Comparison of ENCODE assay signal across 8 mouse cellular contexts in genomic region chr3:87566066-87566465, GRCm38 (mm10). TPM values are rescaled to one million over a fixed set of nuclear protein-coding genes. Genes with fewer than 3 reads are reported as not detected.
DNase-seq lines count a peak whose midpoint lies in the region; ATAC-seq lines count a peak whose summit lies in the region.

No protein-coding gene starts in this region.

- H3K36me3 ChIP-seq in embryonic facial prominence, embryonic 15.5 days, result no peaks in the 10 kb centered on the region
- H3K36me3 ChIP-seq in heart, embryonic 11.5 days (ENCODE audit: control insufficient read depth, insufficient read depth, low read length), result no peaks in the 10 kb centered on the region
- H3K36me3 ChIP-seq in kidney, embryonic 14.5 days (ENCODE audit: control insufficient read depth, insufficient read depth, low read length), result no peaks in the 10 kb centered on the region
- no peaks in the 10 kb centered on the region for H3K36me3 ChIP-seq in limb, embryonic 13.5 days
- no peaks in the 10 kb centered on the region for H3K36me3 ChIP-seq in midbrain, embryonic 14.5 days (ENCODE audit: control insufficient read depth, insufficient read depth, low read length)
- H3K36me3 ChIP-seq in splenic B cell, adult 2 months (ENCODE audit: control insufficient read depth, insufficient read depth, low read length, poor library complexity, severe bottlenecking), result no peaks in the 10 kb centered on the region

- WGBS in embryonic facial prominence, embryonic 15.5 days, result 9% methylated on average over 4 of the region's 4 CpGs
- 12% methylated on average over 4 of the region's 4 CpGs for WGBS in heart, embryonic 11.5 days (ENCODE audit: insufficient replicate concordance)
- WGBS in kidney, embryonic 14.5 days, result 2% methylated on average over 4 of the region's 4 CpGs
- 20% methylated on average over 4 of the region's 4 CpGs for WGBS in limb, embryonic 13.5 days
- WGBS in midbrain, embryonic 14.5 days, result 0% methylated on average over 4 of the region's 4 CpGs

- H3K9ac ChIP-seq in embryonic facial prominence, embryonic 15.5 days, result no peak overlapping the region
- H3K9ac ChIP-seq in heart, embryonic 11.5 days (ENCODE audit: low read depth, low read length), result no peak overlapping the region
- H3K9ac ChIP-seq in kidney, embryonic 14.5 days (ENCODE audit: low read depth, low read length), result no peak overlapping the region; the same call in 1 of the 2 replicates
- H3K9ac ChIP-seq in limb, embryonic 13.5 days, result peak overlapping the region; percentile 19; the same call in 1 of the 2 replicates
- H3K9ac ChIP-seq in midbrain, embryonic 14.5 days (replicated peaks; ENCODE audit: low read length), result peak overlapping the region; percentile 44

- ATAC-seq in embryonic facial prominence, embryonic 15.5 days (ENCODE audit: insufficient number of reproducible peaks, low FRiP score, low TSS enrichment, low read depth), result peak; percentile 95
- peak; percentile 86 for ATAC-seq in heart, embryonic 11.5 days (replicated peaks; ENCODE audit: insufficient number of reproducible peaks, low FRiP score, low TSS enrichment)
- ATAC-seq in kidney, embryonic 14.5 days (ENCODE audit: low FRiP score, low TSS enrichment), result peak; percentile 98
- ATAC-seq in limb, embryonic 13.5 days (ENCODE audit: low FRiP score, low read depth), result peak; percentile 95
- ATAC-seq in midbrain, embryonic 14.5 days (ENCODE audit: low FRiP score, low TSS enrichment), result peak; percentile 100

- peak overlapping the region; percentile 75 for H3K27ac ChIP-seq in embryonic facial prominence, embryonic 15.5 days (replicated peaks)
- no peak overlapping the region for H3K27ac ChIP-seq in heart, embryonic 11.5 days (ENCODE audit: low read depth, low read length)
- no peak overlapping the region for H3K27ac ChIP-seq in kidney, embryonic 14.5 days (ENCODE audit: low read depth, low read length)
- H3K27ac ChIP-seq in limb, embryonic 13.5 days, result 0 out of 2 replicates have a peak overlapping the region, but pooled peaks have one; percentile 58
- H3K27ac ChIP-seq in midbrain, embryonic 14.5 days (replicated peaks; ENCODE audit: low read depth, low read length), result peak overlapping the region; percentile 88

- H3K4me3 ChIP-seq in embryonic facial prominence, embryonic 15.5 days (replicated peaks), result peak overlapping the region; percentile 26
- no peak overlapping the region for H3K4me3 ChIP-seq in heart, embryonic 11.5 days (ENCODE audit: low read depth, low read length)
- no peak overlapping the region for H3K4me3 ChIP-seq in kidney, embryonic 14.5 days (ENCODE audit: low read length)
- peak overlapping the region; percentile 17; the same call in 1 of the 2 replicates for H3K4me3 ChIP-seq in limb, embryonic 13.5 days
- H3K4me3 ChIP-seq in midbrain, embryonic 14.5 days (replicated peaks; ENCODE audit: low read depth, low read length), result peak overlapping the region; percentile 31

- no peaks in the 10 kb centered on the region for H3K27me3 ChIP-seq in embryonic facial prominence, embryonic 15.5 days
- H3K27me3 ChIP-seq in heart, embryonic 11.5 days (ENCODE audit: control insufficient read depth, insufficient read depth, low read length), result no peaks in the 10 kb centered on the region
- no peaks in the 10 kb centered on the region; the same call in 1 of the 2 replicates for H3K27me3 ChIP-seq in kidney, embryonic 14.5 days (ENCODE audit: control insufficient read depth, insufficient read depth, low read length)
- H3K27me3 ChIP-seq in limb, embryonic 13.5 days, result no peaks in the 10 kb centered on the region
- no peaks in the 10 kb centered on the region for H3K27me3 ChIP-seq in midbrain, embryonic 14.5 days (ENCODE audit: control insufficient read depth, insufficient read depth, low read length)
- no peaks in the 10 kb centered on the region for H3K27me3 ChIP-seq in splenic B cell, adult 2 months (ENCODE audit: control insufficient read depth, insufficient read depth, low read length, poor library complexity, severe bottlenecking)

- peak; percentile 96 for DNase-seq in 416B (ENCODE audit: low read depth)
- peak; percentile 83 for DNase-seq in adrenal gland, postnatal 14 days
- peak; percentile 94 for DNase-seq in midbrain, embryonic 14.5 days
- peak; percentile 84 for DNase-seq in splenic B cell, adult 2 months (ENCODE audit: low read depth, low spot score)

- H3K4me2 ChIP-seq in embryonic facial prominence, embryonic 15.5 days (replicated peaks), result peak overlapping the region; percentile 30
- H3K4me2 ChIP-seq in heart, embryonic 11.5 days, result peak overlapping the region; percentile 33
- H3K4me2 ChIP-seq in kidney, embryonic 14.5 days (replicated peaks; ENCODE audit: low read depth, low read length), result peak overlapping the region; percentile 30
- H3K4me2 ChIP-seq in limb, embryonic 13.5 days (replicated peaks), result peak overlapping the region; percentile 55
- H3K4me2 ChIP-seq in midbrain, embryonic 14.5 days (ENCODE audit: low read length), result peak overlapping the region; percentile 63

- H3K4me1 ChIP-seq in embryonic facial prominence, embryonic 15.5 days, result peaks cover 10% of the 10 kb centered on the region
- peaks cover 12% of the 10 kb centered on the region; the same call in 1 of the 2 replicates for H3K4me1 ChIP-seq in heart, embryonic 11.5 days (ENCODE audit: control insufficient read depth, insufficient read depth, low read length)
- H3K4me1 ChIP-seq in kidney, embryonic 14.5 days (ENCODE audit: control insufficient read depth, insufficient read depth, low read length), result no peaks in the 10 kb centered on the region
- 0 out of 2 replicates have a peak, but pooled peaks cover 5% of the 10 kb centered on the region for H3K4me1 ChIP-seq in limb, embryonic 13.5 days
- H3K4me1 ChIP-seq in midbrain, embryonic 14.5 days (ENCODE audit: control insufficient read depth, insufficient read depth, low read length), result no peaks in the 10 kb centered on the region; the same call in 1 of the 2 replicates

- no peaks in the 10 kb centered on the region for H3K9me3 ChIP-seq in embryonic facial prominence, embryonic 15.5 days (replicated peaks)
- H3K9me3 ChIP-seq in heart, embryonic 11.5 days (replicated peaks; ENCODE audit: control insufficient read depth, low read length), result no peaks in the 10 kb centered on the region
- H3K9me3 ChIP-seq in kidney, embryonic 14.5 days (ENCODE audit: control insufficient read depth, low read length), result no peaks in the 10 kb centered on the region
- H3K9me3 ChIP-seq in limb, embryonic 13.5 days, result no peaks in the 10 kb centered on the region
- H3K9me3 ChIP-seq in midbrain, embryonic 14.5 days (ENCODE audit: control insufficient read depth, low read length), result no peaks in the 10 kb centered on the region

RNA-seq across cellular contexts. Expression of gene Etv3, which starts 40.9 kb away (rescaled TPM):
- 23.4 and 26.2 TPM in 2 replicates for total RNA-seq in adrenal gland, postnatal 14 days (2021)
- polyA plus RNA-seq in embryonic facial prominence, embryonic 15.5 days (2015; fragmentation: Nextera tagmentation; extraction: Ambion mirVana), result 23.2 and 23.8 TPM in 2 replicates
- 7.7 and 9.0 TPM in 2 replicates for polyA plus RNA-seq in heart, embryonic 11.5 days (2014; fragmentation: Nextera tagmentation; extraction: Ambion mirVana)
- polyA plus RNA-seq in kidney, embryonic 14.5 days (2014; fragmentation: Nextera tagmentation; extraction: Ambion mirVana), result 8.2 and 9.7 TPM in 2 replicates
- polyA plus RNA-seq in limb, embryonic 13.5 days (2015; fragmentation: Nextera tagmentation; extraction: Ambion mirVana), result 18.2 and 21.1 TPM in 2 replicates
- 7.0 and 8.3 TPM in 2 replicates for polyA plus RNA-seq in midbrain, embryonic 14.5 days (2014; fragmentation: Nextera tagmentation; extraction: Ambion mirVana)

RNA-seq across cellular contexts. Expression of gene Arhgef11, which starts 51.3 kb away (rescaled TPM):
- 37.8 and 40.1 TPM in 2 replicates for total RNA-seq in adrenal gland, postnatal 14 days (2021)
- polyA plus RNA-seq in embryonic facial prominence, embryonic 15.5 days (2015; fragmentation: Nextera tagmentation; extraction: Ambion mirVana), result 16.4 and 18.3 TPM in 2 replicates
- 8.6 and 11.0 TPM in 2 replicates for polyA plus RNA-seq in heart, embryonic 11.5 days (2014; fragmentation: Nextera tagmentation; extraction: Ambion mirVana)
- polyA plus RNA-seq in kidney, embryonic 14.5 days (2014; fragmentation: Nextera tagmentation; extraction: Ambion mirVana), result 11.0 and 21.9 TPM in 2 replicates
- polyA plus RNA-seq in limb, embryonic 13.5 days (2015; fragmentation: Nextera tagmentation; extraction: Ambion mirVana), result 16.0 and 18.8 TPM in 2 replicates
- 22.8 and 30.6 TPM in 2 replicates for polyA plus RNA-seq in midbrain, embryonic 14.5 days (2014; fragmentation: Nextera tagmentation; extraction: Ambion mirVana)

Comparison
In these comparisons a context has a peak if more than half of its experiments do, and no peak if none do; other contexts are left out.
1. H3K27ac ChIP-seq: peak in embryonic facial prominence, embryonic 15.5 days (single experiment), limb, embryonic 13.5 days (single experiment) and midbrain, embryonic 14.5 days (single experiment); none in heart, embryonic 11.5 days (single experiment) and kidney, embryonic 14.5 days (single experiment).
2. H3K4me3 ChIP-seq: peak in embryonic facial prominence, embryonic 15.5 days (single experiment), limb, embryonic 13.5 days (single experiment) and midbrain, embryonic 14.5 days (single experiment); none in heart, embryonic 11.5 days (single experiment) and kidney, embryonic 14.5 days (single experiment).
3. H3K9ac ChIP-seq: peak in limb, embryonic 13.5 days (single experiment) and midbrain, embryonic 14.5 days (single experiment); none in embryonic facial prominence, embryonic 15.5 days (single experiment), heart, embryonic 11.5 days (single experiment) and kidney, embryonic 14.5 days (single experiment).
4. Peak in every context shown above with its lines, with median percentiles within 50 percentile points of each other: DNase-seq, ATAC-seq and H3K4me2 ChIP-seq.